Mouse (Mus musculus): Measurements from ENCODE around the gene Cryge.

DNA sequence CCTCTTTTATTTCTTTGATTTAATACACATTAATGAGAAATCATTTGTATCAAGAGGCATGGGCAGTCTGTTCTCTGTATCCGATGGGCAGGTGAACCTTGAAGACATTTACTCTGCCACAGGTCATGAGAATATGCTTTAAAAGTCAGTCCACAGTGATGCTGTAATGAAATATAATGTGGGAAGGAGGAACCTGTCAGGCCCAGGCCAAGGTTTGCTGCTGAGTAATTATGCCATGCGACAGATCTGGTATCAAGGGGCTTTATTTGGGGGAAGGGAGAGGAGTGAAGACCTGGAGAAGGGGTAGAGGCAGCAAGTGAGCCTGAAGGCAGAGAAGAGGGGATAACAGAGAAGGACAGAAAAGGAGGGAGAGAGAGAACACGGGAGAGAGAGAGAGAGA is 11.3 kb downstream of the Cryge start:
- TF ChIP-seq CTCF (IDR thresholded peaks at IDR 0.05): no peak
- TF ChIP-seq POLR2A (IDR thresholded peaks at IDR 0.05; ENCODE audit: insufficient read depth, low read depth, low read length): no peak
- TF ChIP-seq EP300 (IDR thresholded peaks at IDR 0.05; ENCODE audit: insufficient read depth, low read depth, low read length): no peak

All from heart, adult 2 months (tissue).